Mouse (Mus musculus) liver, adult 2 months (tissue): Measurements from ENCODE around the gene Tgm2.

Experiments
- CTCF ChIP-seq: fragments of 200-500 bp; IDR thresholded peaks from 2 replicates; pipeline ENCODE4 v1.5.1; 2011; ENCODE audit warnings: low read depth, low read length, control low read depth
- POLR2A ChIP-seq: fragments of 200-500 bp; IDR thresholded peaks from 2 replicates; pipeline ENCODE4 v1.6.1; 2011; ENCODE audit warnings: low read length, control low read depth; ENCODE audit not compliant: insufficient read depth; ENCODE audit errors: extremely low read depth

GRCm38 (mm10) chr2:158115838-158116453 lies 30.3 kb downstream of the Tgm2 start:
- no peak for TF ChIP-seq CTCF
- TF ChIP-seq POLR2A: no peak
